Mouse (Mus musculus) leukemia stem cell, adult 10-12 weeks (primary cell): ENCODE data around the gene Iyd. TPM values are rescaled to one million over a fixed set of nuclear protein-coding genes. Genes with fewer than 3 reads are reported as not detected.

Experiments used
- polyA plus RNA-seq: library from polyadenylated mRNA; stranded (reverse); fragments of >175 nt; gene quantifications from 2 replicates; pipeline ENCODE4 v1.2.3, GENCODE M21; 2012; ENCODE audit warnings: low replicate concordance

Gene Iyd
- not detected in 2 replicates for polyA plus RNA-seq

DNA sequence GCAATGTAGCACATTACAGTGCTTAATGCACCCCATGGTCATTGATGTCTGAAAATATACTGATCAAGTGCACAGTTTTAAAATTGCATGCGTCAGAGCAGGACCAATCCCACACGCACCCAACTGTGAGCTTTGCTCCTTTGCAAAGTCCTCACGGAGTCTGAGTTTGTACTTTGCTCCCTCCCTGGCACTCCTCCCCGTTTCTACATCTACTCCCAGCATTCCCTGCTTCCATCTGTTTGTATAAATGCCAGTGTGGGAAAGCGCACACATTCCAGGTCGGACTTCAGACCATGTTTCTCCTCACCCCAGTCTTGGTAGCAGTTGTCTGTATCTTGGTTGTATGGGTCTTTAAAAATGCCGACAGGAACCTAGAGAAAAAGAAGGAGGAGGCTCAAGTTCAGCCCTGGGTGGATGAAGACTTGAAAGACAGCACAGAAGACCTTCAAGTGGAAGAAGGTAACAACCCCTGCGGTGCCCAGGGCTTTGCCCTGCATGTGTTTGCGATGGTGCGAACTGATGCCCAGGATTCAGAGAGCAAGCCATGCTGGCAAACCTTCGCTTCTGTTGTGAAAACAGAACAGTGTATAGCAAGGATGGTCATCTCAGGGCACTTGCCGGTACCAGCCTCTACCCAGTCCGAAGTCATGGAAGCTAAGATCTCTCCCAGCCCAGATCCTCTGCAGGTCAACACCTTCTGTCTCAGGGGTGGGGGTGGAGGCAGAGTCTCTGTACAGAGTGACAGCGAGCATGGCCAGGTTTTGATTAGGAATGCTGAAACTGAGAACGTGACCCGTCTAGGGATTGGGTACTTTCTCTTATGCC is at the start of gene Iyd:
Gene Iyd, plus strand, starts transcription at position 238 of the 825 bp plus-strand sequence.

Other genes with a start within 250 kb of the Iyd start
- 0.11 and 0.19 TPM in 2 replicates for gene Ppp1r14c, start 174.2 kb upstream of the Iyd start, polyA plus RNA-seq
- 0.23 and 0.58 TPM in 2 replicates for gene Plekhg1, start 200.1 kb downstream of the Iyd start, polyA plus RNA-seq